Mouse (Mus musculus) liver, postnatal 0 days (tissue): ENCODE measurements around the gene Zfp68.
"Not testable (repeated sequence)": the region's sequence is repeated elsewhere in the genome, so short reads cannot be mapped to it uniquely, and the experiment has no call there.

ENCODE experiments used
- CTCF ChIP-seq: sonication (generic); IDR thresholded peaks from 2 replicates; pipeline ENCODE4 v1.5.1; 2016; ENCODE audit warnings: antibody characterized with exemption, low read depth
- EP300 ChIP-seq: IDR thresholded peaks from 2 replicates; pipeline ENCODE4 v1.6.1; 2016; ENCODE audit warnings: antibody characterized with exemption, low read depth, mild to moderate bottlenecking

DNA sequence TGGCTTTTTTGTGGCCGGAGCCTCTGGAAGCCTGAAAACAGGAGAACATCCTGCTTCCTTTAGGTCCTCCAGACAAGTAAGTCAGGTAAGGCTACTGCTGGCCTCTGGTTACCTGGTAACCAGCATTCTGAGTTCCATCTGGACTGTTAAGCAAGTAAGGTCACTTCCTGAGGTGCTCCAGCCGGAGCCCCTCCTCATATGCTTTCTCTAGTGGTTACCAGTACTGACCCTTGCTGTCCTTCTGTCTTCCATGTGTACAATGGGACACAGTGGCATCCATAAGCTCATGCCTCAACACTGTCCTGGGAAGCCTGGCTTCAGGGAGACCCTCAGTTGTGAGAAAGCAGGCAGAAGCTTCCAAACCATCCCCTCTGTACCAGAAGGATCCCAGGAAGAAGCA is 54.9 kb downstream of the Zfp68 start, which contains the start of gene 1700123K08Rik:
- not testable (repeated sequence) for TF ChIP-seq CTCF, EP300
